Mouse (Mus musculus): ENCODE data around the gene Accs. TPM values are rescaled to one million over a fixed set of nuclear protein-coding genes. Genes with fewer than 3 reads are reported as not detected.

The Accs gene
- polyA plus RNA-seq, 1 experiment from 2014 or later, result 7.7 TPM

- ATAC-seq (replicated peaks; ENCODE audit: low FRiP score), result no peak
- Histone ChIP-seq H3K27ac (ENCODE audit: low read depth, low read length) (peak overlapping the region; percentile 41; the same call in 1 of the 2 replicates), H3K27me3 (ENCODE audit: control insufficient read depth, insufficient read depth, low read length) (no peaks in the 10 kb centered on the region), H3K36me3 (ENCODE audit: control insufficient read depth, insufficient read depth, low read length) (no peaks in the 10 kb centered on the region), H3K4me1 (replicated peaks; ENCODE audit: control insufficient read depth, insufficient read depth, low read length) (peaks cover 5% of the 10 kb centered on the region; the same call in 1 of the 2 replicates), H3K9ac (ENCODE audit: low read length) (no peak overlapping the region), H3K4me3 (ENCODE audit: low read depth, low read length) (no peak overlapping the region), H3K9me3 (ENCODE audit: control insufficient read depth, low read length) (no peaks in the 10 kb centered on the region), H3K4me2 (ENCODE audit: low read depth, low read length, severe bottlenecking) (no peak overlapping the region)
- WGBS, result 81% methylated on average over 9 of the region's 9 CpGs
- no peak for DNase-seq (ENCODE audit: low spot score)
Measured at GRCm38 (mm10) chr2:93783926-93784539, 65.7 kb downstream of the Accs start.

Other genes with a start within 250 kb of the Accs start
- gene Alx4, start 207.6 kb downstream of the Accs start, polyA plus RNA-seq (2014; fragmentation: Nextera tagmentation; extraction: Ambion mirVana), result 10.0 and 11.2 TPM in 2 replicates
- gene Ext2, start 27.4 kb downstream of the Accs start, polyA plus RNA-seq (2014; fragmentation: Nextera tagmentation; extraction: Ambion mirVana), result 78.3 and 78.6 TPM in 2 replicates
- 0.09 TPM in 1 of 2 replicates, not detected in the other for gene Accsl, start 19.2 kb upstream of the Accs start, polyA plus RNA-seq (2014; fragmentation: Nextera tagmentation; extraction: Ambion mirVana)
- 8.5 and 11.2 TPM in 2 replicates for gene Gm13889, start 107.3 kb upstream of the Accs start, polyA plus RNA-seq (2014; fragmentation: Nextera tagmentation; extraction: Ambion mirVana)
- not detected in 2 replicates for gene Gm27027, start 146.4 kb upstream of the Accs start, polyA plus RNA-seq (2014; fragmentation: Nextera tagmentation; extraction: Ambion mirVana)
- gene Alkbh3, start 160.9 kb upstream of the Accs start, polyA plus RNA-seq (2014; fragmentation: Nextera tagmentation; extraction: Ambion mirVana), result 51.4 and 51.9 TPM in 2 replicates

Measured in forebrain, embryonic 11.5 days (tissue).